Mouse (Mus musculus) testis, adult 2 months (tissue): ENCODE data around the gene Efl1.

Experiments used
- CTCF ChIP-seq: fragments of 200-500 bp; IDR thresholded peaks from 2 replicates; pipeline ENCODE4 v1.5.1; 2012; ENCODE audit warnings: low read depth, mild to moderate bottlenecking, inconsistent platforms, low read length, moderate library complexity; ENCODE audit not compliant: control insufficient read depth, insufficient read depth, insufficient replicate concordance
- POLR2A ChIP-seq: fragments of 200-500 bp; IDR thresholded peaks from 2 replicates; pipeline ENCODE4 v1.6.1; 2012; ENCODE audit warnings: low read depth, mild to moderate bottlenecking, inconsistent platforms, low read length, moderate library complexity; ENCODE audit not compliant: control insufficient read depth

DNA sequence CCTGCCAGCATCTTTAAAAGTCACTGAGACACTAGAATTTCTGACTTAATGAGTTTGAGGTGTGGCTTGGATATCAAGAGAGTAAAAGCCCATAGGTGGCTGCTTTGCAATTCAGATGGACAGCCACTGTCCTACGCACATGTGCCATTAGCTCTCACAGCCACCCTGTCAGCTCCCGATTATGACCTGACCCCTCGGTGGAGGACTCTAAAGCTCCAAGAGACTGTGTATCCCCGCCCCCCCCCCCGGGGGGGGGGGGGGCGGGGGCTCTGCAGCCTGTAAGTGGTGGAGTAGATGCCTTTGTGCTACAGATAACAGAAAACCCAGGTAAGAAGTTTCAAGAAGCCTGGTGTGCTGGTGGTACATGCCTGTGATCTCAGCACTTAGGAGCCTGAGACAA, 135.3 kb downstream of the Efl1 start:
- no peak for TF ChIP-seq CTCF
- TF ChIP-seq POLR2A, result no peak
